Mouse (Mus musculus): Measurements from ENCODE around the gene Rere. TPM values are rescaled to one million over a fixed set of nuclear protein-coding genes. Genes with fewer than 3 reads are reported as not detected.

Rere gene
- total and polyA plus RNA-seq, 3 experiments: 3.1 to 36.5 (median 8.7) TPM

- Histone ChIP-seq H3K36me3 (replicated peaks in 1 of 2; ENCODE audit: control insufficient read depth in 1 of 2, insufficient read depth in 1 of 2, low read length in 1 of 2) (peaks cover 5 to 19% of the 10 kb centered on the region in 2 experiments), H3K4me3 (replicated peaks in 1 of 3; ENCODE audit: low read depth in 2 of 3, low read length in 2 of 3, poor library complexity in 1 of 3) (no peak overlapping the region), H3K4me2 (ENCODE audit: insufficient read depth, low read depth, poor library complexity, severe bottlenecking) (no peak overlapping the region), H3K27ac (ENCODE audit: insufficient read depth, low read depth) (no peak overlapping the region), H3K9ac (ENCODE audit: insufficient read depth, low read depth) (no peak overlapping the region), H3K9me3 (replicated peaks; ENCODE audit: low read length) (no peaks in the 10 kb centered on the region), H3K27me3 (replicated peaks) (no peaks in the 10 kb centered on the region), H3K4me1 (ENCODE audit: control insufficient read depth in 1 of 2, insufficient read depth in 2 of 2) (peaks cover 0 to 11% of the 10 kb centered on the region in 2 experiments; a peak in 2 of 4 replicates), H3K79me2 (replicated peaks; ENCODE audit: control insufficient read depth, extremely low read depth, insufficient read depth, poor library complexity, severe bottlenecking) (no peaks in the 10 kb centered on the region)
- DNase-seq (ENCODE audit: extremely low read depth): peak; percentile 49
- peak; percentile 86 for TF ChIP-seq SMC3 (IDR thresholded peaks at IDR 0.05; ENCODE audit: low read depth, low read length)
- peak; percentile 77 for TF ChIP-seq RAD21 (IDR thresholded peaks at IDR 0.05; ENCODE audit: low read depth, low read length)
- no peak for TF ChIP-seq KAT2A (IDR thresholded peaks at IDR 0.05; ENCODE audit: insufficient replicate concordance, low read length)
- TF ChIP-seq ELF1 (IDR thresholded peaks at IDR 0.05; ENCODE audit: low read depth, low read length): no peak
- peak; percentile 16; the same call in 1 of the 2 replicates for TF ChIP-seq IRF4 (IDR thresholded peaks at IDR 0.05; ENCODE audit: low read depth, low read length)
- TF ChIP-seq ZC3H11A (IDR thresholded peaks at IDR 0.05; ENCODE audit: low read depth, low read length): peak; percentile 19; the same call in 1 of the 2 replicates
- peak; percentile 6; the same call in 1 of the 2 replicates for TF ChIP-seq ZMIZ1 (IDR thresholded peaks at IDR 0.05; ENCODE audit: low read depth, low read length)
- peak; percentile 87 to 96 for TF ChIP-seq CTCF (conservative IDR thresholded peaks at IDR 0.05 in 1 of 2, IDR thresholded peaks at IDR 0.05 in 1 of 2; ENCODE audit: low read depth in 2 of 2, low read length in 2 of 2)
- dilution Hi-C loops (cut with MboI; ENCODE audit: extremely low pct_ligation_motif_present, extremely low pct_unique_long_range_greater_than_20kb, low sequenced_read_pairs): no loop called here
- in situ Hi-C loops (cut with MboI; ENCODE audit: low pct_ligation_motif_present, low pct_unique_long_range_greater_than_20kb, low sequenced_read_pairs): loop anchor here (10.0 kb wide), 1 partner anchor 371 kb away; no protein-coding TSS in a partner anchor
Observed at GRCm38 (mm10) chr4:150625951-150626732, 344.7 kb downstream of the Rere start.

GRCm38 (mm10) chr4:150629266-150629665 lies 347.8 kb downstream of the Rere start:
- no peak overlapping the region for H3K4me2 ChIP-seq (ENCODE audit: insufficient read depth, low read depth, poor library complexity, severe bottlenecking)
- DNase-seq (ENCODE audit: extremely low read depth): no peak
- H3K27me3 ChIP-seq (replicated peaks): peaks cover 3% of the 10 kb centered on the region
- TF ChIP-seq E2F4 (IDR thresholded peaks at IDR 0.05; ENCODE audit: insufficient replicate concordance, low read depth, low read length) (no peak), POLR2AphosphoS2 (IDR thresholded peaks at IDR 0.05; ENCODE audit: low read depth, low read length) (no peak), SIN3A (IDR thresholded peaks at IDR 0.05; ENCODE audit: low read length) (no peak), TCF12 (IDR thresholded peaks at IDR 0.05; ENCODE audit: low read depth, low read length) (no peak), POLR2A (IDR thresholded peaks at IDR 0.05; ENCODE audit: low read depth, low read length) (no peak), SMC3 (IDR thresholded peaks at IDR 0.05; ENCODE audit: low read depth, low read length) (no peak), PAX5 (IDR thresholded peaks at IDR 0.05; ENCODE audit: low read length) (no peak)
- H3K4me3 ChIP-seq (replicated peaks in 1 of 3; ENCODE audit: low read depth in 2 of 3, low read length in 2 of 3, poor library complexity in 1 of 3): no peak overlapping the region
- H3K9me3 ChIP-seq (replicated peaks; ENCODE audit: low read length): no peaks in the 10 kb centered on the region
- no peaks in the 10 kb centered on the region for H3K36me3 ChIP-seq (replicated peaks in 1 of 2; ENCODE audit: control insufficient read depth in 1 of 2, insufficient read depth in 1 of 2, low read length in 1 of 2)
- no peaks in the 10 kb centered on the region for H3K79me2 ChIP-seq (replicated peaks; ENCODE audit: control insufficient read depth, extremely low read depth, insufficient read depth, poor library complexity, severe bottlenecking)
- H3K9ac ChIP-seq (ENCODE audit: insufficient read depth, low read depth): no peak overlapping the region
- peaks cover 0 to 11% of the 10 kb centered on the region in 2 experiments; a peak in 2 of 4 replicates for H3K4me1 ChIP-seq (ENCODE audit: control insufficient read depth in 1 of 2, insufficient read depth in 2 of 2)
- H3K27ac ChIP-seq (ENCODE audit: insufficient read depth, low read depth): no peak overlapping the region
- in situ Hi-C loops (cut with MboI; ENCODE audit: low pct_ligation_motif_present, low pct_unique_long_range_greater_than_20kb, low sequenced_read_pairs) (loop anchor here (10.0 kb wide), 1 partner anchor 374 kb away; no protein-coding TSS in a partner anchor), dilution Hi-C loops (cut with MboI; ENCODE audit: extremely low pct_ligation_motif_present, extremely low pct_unique_long_range_greater_than_20kb, low sequenced_read_pairs) (no loop called here)

Measured in CH12.LX (cell line).